Mouse (Mus musculus) limb, embryonic 14.5 days (tissue): ENCODE data around the gene St3gal3. TPM values are rescaled to one million over a fixed set of nuclear protein-coding genes. Genes with fewer than 3 reads are reported as not detected.

Experiments
- ATAC-seq: fragments of 200-750 bp; cut with Nextera tagmentation; 2 replicates; pipeline ENCODE4 v1.8.0; 2017; ENCODE audit warnings: low read depth, moderate number of reproducible peaks, moderate TSS enrichment; ENCODE audit not compliant: low FRiP score
- DNase-seq: peaks from one replicate; pipeline ENCODE4 v3.0.0-alpha.2; 2015; ENCODE audit warnings: low spot score
- H3K27ac ChIP-seq: fragments of 300-500 bp; sonication (generic); replicated peaks from 2 replicates; pipeline ENCODE4 v1.5.1; 2014; ENCODE audit warnings: low read depth, mild to moderate bottlenecking, low read length, moderate library complexity, mixed read lengths
- H3K27me3 ChIP-seq: fragments of 300-500 bp; sonication (generic); 2 replicates; pipeline ENCODE4 v1.6.1; 2014; ENCODE audit warnings: low read length, mixed read lengths; ENCODE audit not compliant: control insufficient read depth, insufficient read depth
- H3K36me3 ChIP-seq: fragments of 300-500 bp; sonication (generic); 2 replicates; pipeline ENCODE4 v1.6.1; 2014; ENCODE audit warnings: mild to moderate bottlenecking, low read length, moderate library complexity, mixed read lengths; ENCODE audit not compliant: control insufficient read depth, insufficient read depth
- H3K4me1 ChIP-seq: fragments of 300-500 bp; sonication (generic); 2 replicates; pipeline ENCODE4 v1.6.1; 2014; ENCODE audit warnings: antibody characterized with exemption, low read length, mixed read lengths; ENCODE audit not compliant: control insufficient read depth, insufficient read depth
- H3K4me2 ChIP-seq: fragments of 300-500 bp; sonication (generic); replicated peaks from 2 replicates; pipeline ENCODE4 v1.6.1; 2014; ENCODE audit warnings: low read depth, mild to moderate bottlenecking, low read length, moderate library complexity; ENCODE audit not compliant: severe bottlenecking
- H3K4me3 ChIP-seq: fragments of 300-500 bp; sonication (generic); replicated peaks from 2 replicates; pipeline ENCODE4 v1.5.1; 2014; ENCODE audit warnings: low read length
- H3K9ac ChIP-seq: fragments of 300-500 bp; sonication (generic); 2 replicates; pipeline ENCODE4 v1.6.1; 2014; ENCODE audit warnings: mild to moderate bottlenecking, low read depth, low read length, moderate library complexity; ENCODE audit not compliant: severe bottlenecking
- H3K9me3 ChIP-seq: fragments of 300-500 bp; sonication (generic); 2 replicates; pipeline ENCODE4 v1.6.1; 2016; ENCODE audit warnings: low read length; ENCODE audit not compliant: control insufficient read depth
- POLR2A ChIP-seq: fragments of 200-500 bp; IDR thresholded peaks from 2 replicates; pipeline ENCODE4 v1.8.0; 2012; ENCODE audit warnings: inconsistent platforms, mild to moderate bottlenecking, moderate library complexity, borderline replicate concordance; ENCODE audit not compliant: insufficient read depth, insufficient read length; ENCODE audit errors: extremely low read depth
- WGBS: fragments of 180-500 bp; shearing (Covaris S2); extraction: QIAGEN DNeasy Blood & Tissue Kit; methylation state at CpG from one replicate; pipeline ENCODE4 v1.1.7; 2014; 5-methylcytosine and 5-hydroxymethylcytosine counted together
- polyA plus RNA-seq, 2 experiments: library from polyadenylated mRNA; depleted of rRNA in 1 of 2; stranded (reverse) in 1 of 2; unstranded in 1 of 2; fragments of >200 nt; fragmentation: Nextera tagmentation in 1 of 2; extraction: Ambion mirVana in 1 of 2; gene quantifications; 2 replicates each; pipeline versions ENCODE4 v1.2.1 to v1.2.3; 2012 to 2014

St3gal3 gene
- polyA plus RNA-seq, 2 experiments: 5.4 to 26.1 TPM

DNA sequence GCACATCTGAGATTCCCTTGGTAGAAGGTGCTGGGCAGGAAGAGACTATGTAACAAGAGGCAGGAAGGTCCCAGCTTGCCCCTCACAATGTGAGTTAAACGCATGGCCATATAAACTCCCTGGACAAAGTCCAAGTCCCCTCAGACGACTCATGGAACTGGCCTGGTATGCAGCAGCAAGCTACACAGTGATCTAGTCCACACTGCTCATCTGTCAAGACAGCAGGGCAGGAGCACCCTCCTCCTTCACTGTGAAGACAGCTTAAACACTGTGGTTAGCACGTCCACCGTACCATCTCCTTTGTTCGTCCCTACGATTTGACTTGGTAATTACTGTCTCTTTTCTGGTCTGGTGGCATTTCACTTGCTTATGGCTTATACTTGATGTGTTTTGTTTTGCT lies 104.8 kb downstream of the St3gal3 start:
- no peak for ATAC-seq
- Histone ChIP-seq H3K9me3 (no peaks in the 10 kb centered on the region), H3K27ac (no peak overlapping the region), H3K36me3 (no peaks in the 10 kb centered on the region), H3K4me2 (no peak overlapping the region), H3K4me1 (peaks cover 18% of the 10 kb centered on the region), H3K4me3 (no peak overlapping the region), H3K9ac (no peak overlapping the region), H3K27me3 (no peaks in the 10 kb centered on the region)
- DNase-seq: no peak
- WGBS: 57% methylated on average over 6 of the region's 6 CpGs
- no peak for TF ChIP-seq POLR2A

DNA sequence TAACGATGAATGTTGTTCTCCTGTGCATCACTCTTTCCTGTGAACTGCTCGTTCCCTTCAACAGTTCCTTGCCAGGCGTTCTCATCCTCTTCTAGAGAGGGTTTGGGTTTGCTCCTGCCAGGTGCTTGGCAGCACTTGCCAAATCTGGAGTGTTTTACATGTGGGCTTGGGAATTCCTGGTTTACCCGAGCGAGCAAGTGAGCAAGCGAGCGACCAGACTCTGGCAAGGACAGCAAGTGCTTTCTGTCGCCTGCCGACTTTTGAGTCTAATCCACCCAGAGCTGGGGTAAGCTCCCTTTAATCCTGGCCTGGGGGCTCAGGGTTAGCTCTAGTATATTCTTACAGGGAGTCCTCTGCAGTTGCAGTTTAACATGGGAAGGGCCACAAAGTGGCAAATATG lies 105.7 kb downstream of the St3gal3 start:
- no peak overlapping the region for H3K4me2 ChIP-seq
- H3K9me3 ChIP-seq: no peaks in the 10 kb centered on the region
- 37% methylated on average over 9 of the region's 9 CpGs for WGBS
- no peak for TF ChIP-seq POLR2A
- no peaks in the 10 kb centered on the region for H3K36me3 ChIP-seq
- no peak overlapping the region for H3K9ac ChIP-seq
- H3K4me3 ChIP-seq: no peak overlapping the region
- no peak for DNase-seq
- no peak overlapping the region for H3K27ac ChIP-seq
- ATAC-seq: no peak
- no peaks in the 10 kb centered on the region for H3K27me3 ChIP-seq
- H3K4me1 ChIP-seq: peaks cover 18% of the 10 kb centered on the region

DNA sequence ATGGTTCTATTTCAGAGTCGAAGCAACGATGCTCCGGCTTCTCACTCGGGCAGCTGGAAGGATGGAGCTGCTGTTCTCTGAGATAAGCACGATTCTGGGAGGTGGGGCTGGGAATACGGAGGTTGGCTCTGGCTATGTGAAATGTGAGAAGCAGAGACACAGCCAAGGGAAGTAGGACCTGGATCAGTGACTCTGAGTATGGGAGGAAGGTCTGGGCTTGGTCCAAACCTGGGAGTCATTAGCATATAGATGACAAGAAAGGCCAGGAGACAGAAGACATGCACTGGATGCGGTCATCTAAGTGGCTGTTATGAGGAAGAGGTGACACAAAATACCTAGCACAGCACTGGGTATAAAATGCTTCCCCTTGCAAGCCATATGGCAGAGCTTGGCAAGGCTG lies 108.8 kb downstream of the St3gal3 start:
- no peaks in the 10 kb centered on the region for H3K36me3 ChIP-seq
- TF ChIP-seq POLR2A: no peak
- DNase-seq: no peak
- H3K9ac ChIP-seq: no peak overlapping the region
- H3K27ac ChIP-seq: no peak overlapping the region
- no peak overlapping the region for H3K4me2 ChIP-seq
- peaks cover 18% of the 10 kb centered on the region for H3K4me1 ChIP-seq
- WGBS: 64% methylated on average over 7 of the region's 7 CpGs
- no peaks in the 10 kb centered on the region for H3K9me3 ChIP-seq
- ATAC-seq: no peak
- H3K27me3 ChIP-seq: no peaks in the 10 kb centered on the region
- no peak overlapping the region for H3K4me3 ChIP-seq

DNA sequence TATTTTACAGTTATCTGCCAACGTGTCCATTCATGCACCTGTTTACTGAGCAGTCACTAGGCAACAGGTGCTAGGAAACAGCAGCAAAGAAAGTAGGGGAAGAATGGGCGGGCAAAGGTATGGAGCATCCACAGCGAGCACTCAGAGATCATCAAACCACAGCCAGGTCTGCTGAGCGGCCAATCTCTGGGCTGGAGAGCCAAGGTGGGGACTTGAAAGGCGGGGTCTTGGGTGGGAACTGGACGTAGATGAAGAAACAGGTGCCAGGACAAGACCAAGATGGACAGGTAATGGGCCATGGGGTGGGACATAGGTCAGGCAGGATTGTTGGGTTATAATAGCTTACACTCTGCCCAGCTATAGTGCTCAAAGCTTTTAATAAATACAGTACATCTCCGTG lies 109.3 kb downstream of the St3gal3 start:
- Histone ChIP-seq H3K36me3 (no peaks in the 10 kb centered on the region), H3K27me3 (no peaks in the 10 kb centered on the region), H3K27ac (no peak overlapping the region), H3K4me3 (no peak overlapping the region), H3K9me3 (no peaks in the 10 kb centered on the region), H3K9ac (no peak overlapping the region), H3K4me2 (no peak overlapping the region), H3K4me1 (peaks cover 17% of the 10 kb centered on the region)
- ATAC-seq: no peak
- no peak for DNase-seq
- WGBS: 87% methylated on average over 7 of the region's 7 CpGs
- TF ChIP-seq POLR2A: no peak

DNA sequence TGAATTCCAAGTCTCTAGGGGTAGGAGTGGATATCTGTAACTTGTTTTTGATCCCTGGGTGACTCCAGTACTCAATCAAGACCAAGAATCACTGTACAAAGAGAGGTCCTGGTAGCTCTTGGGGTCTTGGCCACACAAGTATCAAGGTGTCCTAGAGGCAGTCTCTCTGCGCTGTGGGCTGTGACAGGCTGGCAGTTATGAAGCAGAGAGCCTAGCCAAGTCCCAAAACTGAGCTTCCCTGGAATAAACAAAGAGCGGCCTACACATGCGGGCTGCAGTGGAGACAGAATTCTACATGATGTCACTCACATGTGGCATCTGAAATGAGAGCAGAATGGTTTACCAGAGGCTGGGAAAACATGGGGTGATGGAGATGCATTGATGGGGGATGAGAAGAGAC lies 111.9 kb downstream of the St3gal3 start:
- Histone ChIP-seq H3K4me3 (no peak overlapping the region), H3K36me3 (no peaks in the 10 kb centered on the region), H3K9ac (no peak overlapping the region), H3K27ac (no peak overlapping the region), H3K4me2 (no peak overlapping the region), H3K27me3 (no peaks in the 10 kb centered on the region), H3K9me3 (no peaks in the 10 kb centered on the region), H3K4me1 (no peaks in the 10 kb centered on the region)
- TF ChIP-seq POLR2A: no peak
- ATAC-seq (no peak), DNase-seq (no peak)
- WGBS: 91% methylated on average over 3 of the region's 3 CpGs

DNA sequence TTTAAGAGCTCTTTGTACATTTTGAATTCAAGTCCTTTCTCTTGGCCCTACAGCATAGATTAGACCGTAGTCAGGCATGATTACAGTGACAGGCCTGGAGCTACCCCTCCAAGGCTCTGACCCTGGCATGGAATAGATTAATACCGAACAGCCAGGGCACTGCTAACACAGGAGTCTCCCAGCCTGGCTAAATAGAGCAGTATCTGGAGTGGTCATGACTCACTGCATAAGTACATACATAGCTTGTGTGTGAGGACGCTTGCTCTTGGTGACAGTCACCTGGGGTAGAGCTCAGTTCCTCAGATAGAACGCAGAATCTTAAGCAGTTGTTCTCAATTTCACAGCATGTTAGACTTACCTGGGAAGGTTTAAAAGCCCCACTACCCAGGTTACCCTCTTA lies 112.3 kb downstream of the St3gal3 start:
- DNase-seq (no peak), ATAC-seq (no peak)
- Histone ChIP-seq H3K4me2 (no peak overlapping the region), H3K4me3 (no peak overlapping the region), H3K27ac (no peak overlapping the region), H3K36me3 (no peaks in the 10 kb centered on the region), H3K4me1 (no peaks in the 10 kb centered on the region), H3K9me3 (no peaks in the 10 kb centered on the region), H3K9ac (no peak overlapping the region), H3K27me3 (no peaks in the 10 kb centered on the region)
- no peak for TF ChIP-seq POLR2A
- 88% methylated on average over 4 of the region's 4 CpGs for WGBS
